10 mouse cellular contexts compared by ENCODE assay signal in genomic region chr14:61097974-61098625, GRCm38 (mm10). TPM values are rescaled to one million over a fixed set of nuclear protein-coding genes. Genes with fewer than 3 reads are reported as not detected.
A peak's percentile ranks its signal among the peaks of the same experiment; 100 is the strongest.
DNase-seq lines count a peak whose midpoint lies in the region; ATAC-seq and TF ChIP-seq lines count a peak whose summit lies in the region.
"Had no signal": no experiment of that assay in that cellular context is flagged by ENCODE, and none has a peak within 500 bp of the region (broad histone marks: within the 10 kb centered on the region; RNA-seq: fewer than 3 reads in every experiment).

No protein-coding gene starts in this region.

- peak; percentile 9 to 54 for DNase-seq in lung, adult 18-20 months
- no peak for DNase-seq in lung, adult 2 months
- peak; percentile 53 for DNase-seq in liver, postnatal 0 days
- DNase-seq in yolk sac, embryonic 10.5 days (ENCODE audit: low spot score) = peak; percentile 32
- no peak for DNase-seq in kidney, adult 2 months
- no peak for DNase-seq in natural killer cell, adult 2 months (ENCODE audit: low spot score in 2 of 2)
- DNase-seq: cerebellum, postnatal 36 days; kidney, postnatal 10 days had no signal

- H3K27me3 ChIP-seq in heart, embryonic 15.5 days = no peaks in the 10 kb centered on the region
- H3K27me3 ChIP-seq in liver, postnatal 0 days (ENCODE audit: insufficient read depth, low read length) = no peaks in the 10 kb centered on the region
- H3K27me3 ChIP-seq in kidney, adult 2 months (replicated peaks; ENCODE audit: control insufficient read depth, insufficient read depth, low read length) = no peaks in the 10 kb centered on the region

- H3K9ac ChIP-seq in heart, embryonic 15.5 days = no peak overlapping the region
- no peak overlapping the region for H3K9ac ChIP-seq in liver, postnatal 0 days (replicated peaks)

- no peak overlapping the region for H3K4me3 ChIP-seq in lung, adult 2 months (replicated peaks; ENCODE audit: extremely low read depth, low read depth, low read length)
- no peak overlapping the region for H3K4me3 ChIP-seq in heart, embryonic 15.5 days
- H3K4me3 ChIP-seq in liver, postnatal 0 days (ENCODE audit: low read depth, low read length) = no peak overlapping the region
- no peak overlapping the region for H3K4me3 ChIP-seq in kidney, adult 2 months (ENCODE audit: insufficient read depth, low read depth, low read length)
- H3K4me3 ChIP-seq: erythroblast, embryonic 14.5 days had no signal

- no peaks in the 10 kb centered on the region for H3K36me3 ChIP-seq in heart, embryonic 15.5 days
- H3K36me3 ChIP-seq in liver, postnatal 0 days (replicated peaks; ENCODE audit: insufficient read depth, low read length) = no peaks in the 10 kb centered on the region
- H3K36me3 ChIP-seq in kidney, adult 2 months (ENCODE audit: control insufficient read depth, insufficient read depth, low read length) = no peaks in the 10 kb centered on the region

- H3K4me2 ChIP-seq in heart, embryonic 15.5 days = 0 out of 2 replicates have a peak overlapping the region, but pooled peaks have one; percentile 21
- no peak overlapping the region for H3K4me2 ChIP-seq in liver, postnatal 0 days (ENCODE audit: low read depth, low read length)

- H3K27ac ChIP-seq in heart, embryonic 15.5 days = peak overlapping the region; percentile 58
- H3K27ac ChIP-seq in liver, postnatal 0 days (ENCODE audit: low read depth) = peak overlapping the region; percentile 78
- no peak overlapping the region for H3K27ac ChIP-seq in kidney, adult 2 months (ENCODE audit: insufficient read depth, low read depth, low read length)

- H3K4me1 ChIP-seq in lung, adult 2 months (ENCODE audit: control insufficient read depth, insufficient read depth, low read length) = no peaks in the 10 kb centered on the region
- H3K4me1 ChIP-seq in heart, embryonic 15.5 days (replicated peaks) = peaks cover 10% of the 10 kb centered on the region
- no peaks in the 10 kb centered on the region for H3K4me1 ChIP-seq in liver, postnatal 0 days (ENCODE audit: insufficient read depth)
- H3K4me1 ChIP-seq in kidney, adult 2 months (ENCODE audit: control insufficient read depth, insufficient read depth, low read length) = no peaks in the 10 kb centered on the region

- no peak for TF ChIP-seq CTCF in lung, adult 2 months (IDR thresholded peaks at IDR 0.05; ENCODE audit: insufficient read depth, low read length)
- no peak for TF ChIP-seq CTCF in liver, postnatal 0 days (IDR thresholded peaks at IDR 0.05; ENCODE audit: low read depth)
- TF ChIP-seq CTCF in kidney, adult 2 months (conservative IDR thresholded peaks at IDR 0.05; ENCODE audit: insufficient read depth, insufficient read length, low read depth, low read length) = no peak

- H3K9me3 ChIP-seq in heart, embryonic 15.5 days (replicated peaks) = no peaks in the 10 kb centered on the region
- H3K9me3 ChIP-seq in liver, postnatal 0 days (ENCODE audit: low read length) = no peaks in the 10 kb centered on the region

- TF ChIP-seq POLR2A in lung, adult 2 months (IDR thresholded peaks at IDR 0.05; ENCODE audit: borderline replicate concordance, extremely low read depth, low read depth, low read length) = no peak
- TF ChIP-seq POLR2A in kidney, adult 2 months (IDR thresholded peaks at IDR 0.05; ENCODE audit: low read depth, low read length) = no peak

- 53% methylated on average over 12 of the region's 12 CpGs for WGBS in lung, adult 2 months
- 44% methylated on average over 12 of the region's 12 CpGs for WGBS in heart, embryonic 15.5 days
- WGBS in liver, postnatal 0 days (ENCODE audit: insufficient replicate concordance) = 63% methylated on average over 12 of the region's 12 CpGs
- WGBS in kidney, adult 2 months = 71% methylated on average over 12 of the region's 12 CpGs

- ATAC-seq in heart, embryonic 15.5 days (replicated peaks; ENCODE audit: insufficient number of reproducible peaks, insufficient read depth, low FRiP score, low read depth) = peak; percentile 70; the same call in 1 of the 2 replicates
- ATAC-seq in liver, postnatal 0 days = peak; percentile 98

- peak; percentile 62; the same call in 1 of the 2 replicates for TF ChIP-seq EP300 in liver, postnatal 0 days (IDR thresholded peaks at IDR 0.05; ENCODE audit: low read depth)

RNA-seq across cellular contexts. Expression of gene Sacs, which starts 40.2 kb away (rescaled TPM):
- polyA plus RNA-seq in lung, adult 2 months (2012; rRNA removed) = 0.51 and 1.2 TPM in 2 replicates
- polyA plus RNA-seq in heart, embryonic 15.5 days (2015; fragmentation: Nextera tagmentation; extraction: Ambion mirVana) = 3.5 and 4.0 TPM in 2 replicates
- 0.33 and 0.43 TPM in 2 replicates for polyA plus RNA-seq in liver, postnatal 0 days (2015; fragmentation: Nextera tagmentation; extraction: Ambion mirVana)
- 0.16 and 0.33 TPM in 2 replicates for polyA plus RNA-seq in kidney, adult 2 months (2012; rRNA removed)

RNA-seq across cellular contexts. Expression of gene Tnfrsf19, which starts 51.8 kb away (rescaled TPM):
- 44.1 and 71.4 TPM in 2 replicates for polyA plus RNA-seq in lung, adult 2 months (2012; rRNA removed)
- polyA plus RNA-seq in heart, embryonic 15.5 days (2015; fragmentation: Nextera tagmentation; extraction: Ambion mirVana) = 16.7 and 22.8 TPM in 2 replicates
- polyA plus RNA-seq in liver, postnatal 0 days (2015; fragmentation: Nextera tagmentation; extraction: Ambion mirVana) = 2.4 and 2.5 TPM in 2 replicates
- 2.6 and 2.7 TPM in 2 replicates for polyA plus RNA-seq in kidney, adult 2 months (2012; rRNA removed)
- polyA plus RNA-seq: erythroblast, embryonic 14.5 days had no signal

Comparison
In these comparisons a context has a peak if more than half of its experiments do, and no peak if none do; other contexts are left out.
1. DNase-seq: peak in lung, adult 18-20 months (2 of 2), liver, postnatal 0 days (single experiment) and yolk sac, embryonic 10.5 days (single experiment); none in lung, adult 2 months (single experiment), kidney, adult 2 months (single experiment) and natural killer cell, adult 2 months (0 of 2).